Mouse (Mus musculus) spleen, postnatal 0 days (tissue): ENCODE results near the gene Myh2. TPM values are rescaled to one million over a fixed set of nuclear protein-coding genes. Genes with fewer than 3 reads are reported as not detected.

Experiments used
- polyA plus RNA-seq: library from polyadenylated mRNA; unstranded; fragments of >200 nt; fragmentation: Nextera tagmentation; extraction: Ambion mirVana; gene quantifications from 2 replicates; pipeline ENCODE4 v1.2.1, GENCODE M21; 2015

Gene Myh2
- polyA plus RNA-seq: 0.23 TPM in 2 replicates

GRCm38 (mm10) chr11:67170727-67171126 lies at the start of gene Myh2:
Myh2 (plus strand) TSS chr11:67171027.

DNA sequence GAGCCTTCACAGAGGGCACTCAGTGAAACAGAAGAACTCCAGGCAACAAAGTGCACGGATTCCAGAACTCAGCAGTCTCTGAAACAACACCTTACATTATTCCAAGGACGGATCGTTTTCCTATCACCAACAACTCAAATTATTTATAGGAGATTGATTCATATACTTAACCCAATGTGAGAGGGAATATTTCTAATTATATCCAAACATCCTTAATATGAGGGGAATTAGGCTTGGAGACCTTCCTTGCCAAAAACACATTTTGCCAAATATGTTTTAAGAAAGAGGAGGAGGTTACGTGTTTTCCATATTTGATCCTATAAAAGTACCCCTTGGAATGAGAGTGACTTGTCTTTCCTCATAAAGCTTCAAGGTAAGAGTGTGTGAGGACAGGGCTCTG lies 28.9 kb downstream of the Myh2 start, which contains the start of gene Myh1:
Gene Myh1 (plus strand): TSS at position 301 of the 400 bp plus-strand sequence.

DNA sequence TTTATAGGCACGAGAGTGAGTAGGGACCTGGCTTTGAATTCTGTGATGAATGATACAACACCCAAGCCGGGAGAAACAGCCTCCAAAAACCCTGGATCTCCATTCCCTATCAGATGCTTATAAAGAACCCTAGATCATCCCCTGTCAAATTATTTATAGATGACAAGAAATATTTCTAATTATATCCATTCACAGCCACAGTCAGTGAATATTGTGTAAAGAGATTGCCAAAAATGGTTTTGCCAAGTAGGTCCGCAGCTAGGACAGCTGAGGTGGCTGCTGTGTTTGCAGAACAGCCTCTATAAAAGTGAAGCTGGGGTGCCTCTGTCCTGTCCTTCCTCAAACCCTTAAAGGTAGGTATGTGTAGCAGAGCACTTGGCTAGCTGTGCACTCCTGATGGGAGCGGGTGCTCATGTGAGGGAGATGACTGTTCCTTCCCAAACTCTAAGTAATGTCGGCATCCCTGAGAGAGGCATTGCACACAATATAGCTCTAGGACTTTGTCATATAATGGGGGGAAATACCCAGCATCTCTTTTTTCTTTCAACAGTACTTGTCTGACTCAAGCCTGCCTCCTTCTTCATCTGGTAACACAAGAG lies 66.8 kb downstream of the Myh2 start, which contains the start of gene Myh4:
Gene Myh4 (plus strand): TSS at position 549 of the 599 bp plus-strand sequence.

Other genes with a start within 250 kb of the Myh2 start
- not detected in 2 replicates for gene Tmem238l, start 214.4 kb upstream of the Myh2 start, polyA plus RNA-seq
- gene Tmem220, start 145.9 kb upstream of the Myh2 start, polyA plus RNA-seq: 1.1 TPM in 2 replicates
- 17.1 and 22.7 TPM in 2 replicates for gene Adprm, start 118.4 kb upstream of the Myh2 start, polyA plus RNA-seq
- gene Sco1, start 118.4 kb upstream of the Myh2 start, polyA plus RNA-seq: 6.5 and 7.4 TPM in 2 replicates
- 0.10 TPM in 1 of 2 replicates, not detected in the other for gene Myh3, start 92.7 kb upstream of the Myh2 start, polyA plus RNA-seq
- 1.4 and 1.5 TPM in 2 replicates for gene Myh1, start 29.0 kb downstream of the Myh2 start, polyA plus RNA-seq
- not detected in 2 replicates for gene Myh4, start 67.0 kb downstream of the Myh2 start, polyA plus RNA-seq
- gene Myh8, start 106.1 kb downstream of the Myh2 start, polyA plus RNA-seq: 3.1 and 3.2 TPM in 2 replicates
- not detected in 2 replicates for gene Myh13, start 150.6 kb downstream of the Myh2 start, polyA plus RNA-seq